Mouse (Mus musculus): Measurements from ENCODE around the gene Tnrc18.
A peak's percentile ranks its signal among the peaks of the same experiment; 100 is the strongest.

The Tnrc18 gene

DNA sequence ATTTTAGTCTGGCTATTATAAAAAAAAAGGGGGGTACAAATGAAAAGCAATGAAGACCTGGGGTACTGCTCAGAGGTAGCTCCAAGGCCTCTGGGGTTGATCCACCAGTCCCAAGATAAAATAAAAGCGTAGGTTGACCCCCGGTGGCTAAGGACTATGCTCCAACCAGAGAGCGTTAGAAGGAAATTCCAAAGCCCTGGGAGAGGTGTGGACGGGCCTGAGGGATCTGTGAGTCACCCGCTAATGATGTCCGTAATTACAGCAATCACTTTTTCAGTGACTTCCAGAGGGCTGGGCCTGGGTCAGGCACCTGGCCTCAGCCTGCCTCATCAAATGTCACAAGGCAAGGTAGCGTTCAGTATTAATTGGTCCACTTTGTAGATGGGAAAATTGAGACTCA lies 9.8 kb downstream of the Tnrc18 start:
- peak; percentile 41 for DNase-seq (ENCODE audit: low spot score)

DNA sequence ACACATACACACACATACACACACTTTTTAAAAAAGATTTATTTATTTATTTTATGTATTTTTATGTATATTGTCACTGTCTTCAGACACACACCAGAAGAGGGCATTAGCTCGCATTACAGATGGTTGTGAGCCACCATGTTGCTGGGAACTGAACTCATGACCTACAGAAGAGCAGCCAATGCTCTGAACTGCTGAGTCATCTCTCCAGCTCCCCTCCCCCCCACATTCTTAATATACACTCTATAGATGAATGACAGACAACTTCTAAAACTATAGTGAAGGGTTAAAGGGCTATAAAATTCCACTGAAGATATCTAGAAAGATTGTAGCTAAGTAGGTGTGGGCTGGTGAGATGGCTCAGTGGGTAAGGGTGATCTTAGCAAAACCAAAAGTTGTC lies 13.7 kb downstream of the Tnrc18 start:
- DNase-seq (ENCODE audit: low spot score) = no peak

DNA sequence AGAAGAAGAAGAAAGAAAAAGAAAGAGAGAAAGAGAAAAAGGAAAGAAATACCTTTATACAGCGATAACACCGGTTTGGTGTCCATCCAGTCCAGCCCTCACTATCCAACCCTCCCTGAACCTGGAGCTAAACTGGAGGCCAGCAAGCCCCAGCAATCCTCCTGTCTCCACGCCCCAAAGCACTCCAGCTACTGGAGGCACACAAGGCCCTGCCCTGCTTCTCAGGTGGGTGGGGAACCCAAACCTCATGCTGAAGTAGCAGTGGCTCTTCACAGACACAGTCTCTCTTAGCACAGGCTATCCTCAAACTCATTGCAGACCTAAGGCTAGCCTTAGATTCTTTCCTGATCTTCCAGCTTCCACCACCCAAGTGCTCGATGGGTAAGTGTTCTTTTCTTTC lies 14.6 kb downstream of the Tnrc18 start:
- no peak for DNase-seq (ENCODE audit: low spot score)

DNA sequence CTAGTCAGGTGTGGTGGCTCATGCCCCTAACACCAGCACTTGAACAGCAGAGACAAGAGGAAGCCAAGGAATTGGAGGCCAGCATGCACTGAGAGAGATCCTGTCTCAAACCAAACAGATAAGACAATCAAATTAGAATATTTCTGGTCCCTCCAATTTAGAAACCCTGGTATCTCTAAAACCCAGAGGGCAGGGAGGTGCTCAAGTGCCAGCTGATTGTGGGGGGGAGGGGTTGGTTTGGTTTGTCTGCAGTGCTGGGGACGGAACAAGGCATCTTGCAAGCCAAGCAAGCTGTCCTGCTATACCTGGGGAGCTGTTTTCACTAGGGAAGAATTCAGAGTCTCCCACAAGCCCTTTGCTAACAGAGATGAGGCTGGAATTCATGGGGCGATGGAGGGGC lies 15.5 kb downstream of the Tnrc18 start:
- DNase-seq (ENCODE audit: low spot score) = no peak

- DNase-seq (ENCODE audit: low spot score) = no peak
Measured at GRCm38 (mm10) chr5:142800656-142801055, 16.8 kb downstream of the Tnrc18 start.

- DNase-seq (ENCODE audit: low spot score) = no peak
Measured at GRCm38 (mm10) chr5:142800198-142800597, 17.3 kb downstream of the Tnrc18 start.

DNA sequence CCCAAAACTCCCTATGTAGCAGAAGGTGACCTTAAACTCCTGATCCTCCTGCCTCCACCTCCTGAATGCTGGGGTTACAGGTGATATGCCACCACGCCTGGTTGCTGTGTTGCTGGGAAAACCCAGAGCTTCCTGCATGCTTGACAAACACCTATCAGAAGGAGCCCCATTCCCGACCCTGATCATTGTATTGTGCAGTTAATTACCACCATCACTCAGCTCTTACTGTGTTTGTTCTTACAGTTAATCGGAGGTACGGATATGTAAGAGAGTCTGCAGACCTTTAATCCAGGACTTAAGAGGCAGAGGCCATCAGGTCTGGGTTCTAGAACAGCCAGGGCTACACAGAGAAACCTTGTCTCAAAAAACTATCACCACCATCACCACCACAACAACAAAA lies 18.2 kb downstream of the Tnrc18 start:
- DNase-seq (ENCODE audit: low spot score) = no peak

DNA sequence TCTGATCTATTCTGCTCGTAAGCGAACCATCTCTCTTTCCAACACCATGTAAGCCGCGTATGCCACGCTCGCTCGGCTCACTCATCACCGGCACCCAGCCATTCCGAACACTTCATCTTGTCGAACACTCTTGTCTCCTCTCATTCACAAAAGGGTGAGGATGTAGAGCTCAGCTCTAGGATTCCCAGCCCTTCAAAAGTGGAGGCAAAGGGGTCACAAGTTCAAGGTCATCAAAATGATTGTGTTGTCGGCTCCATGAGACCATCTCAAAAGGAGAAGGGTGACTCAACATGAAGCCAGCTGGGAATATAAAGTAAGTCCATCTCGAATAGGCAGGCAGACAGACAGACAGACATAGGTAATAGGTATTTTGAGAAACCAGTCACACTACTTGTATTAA lies 19.3 kb downstream of the Tnrc18 start:
- no peak for DNase-seq (ENCODE audit: low spot score)

GRCm38 (mm10) chr5:142797620-142798019 lies 19.8 kb downstream of the Tnrc18 start:
- DNase-seq (ENCODE audit: low spot score) = no peak

DNA sequence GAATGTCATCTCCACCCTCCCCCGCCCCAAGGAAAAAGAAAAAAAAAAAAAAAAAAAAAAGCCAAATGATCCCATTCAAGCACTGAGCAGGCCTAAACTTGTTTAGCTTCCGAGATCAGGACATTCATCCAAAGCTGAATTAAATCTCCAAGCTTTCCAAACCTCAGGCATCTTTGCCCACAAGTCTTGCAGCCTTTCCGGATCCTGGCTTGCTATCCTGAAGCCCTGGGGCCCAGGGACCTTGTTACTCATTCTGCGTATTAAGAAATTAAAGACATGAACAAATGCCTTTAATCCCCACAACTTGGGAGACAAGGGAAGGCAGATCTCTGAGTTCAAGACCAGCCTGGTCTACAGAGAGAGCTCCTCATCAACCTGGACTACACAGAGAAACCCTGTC lies 20.5 kb downstream of the Tnrc18 start:
- DNase-seq (ENCODE audit: low spot score) = no peak

- DNase-seq (ENCODE audit: low spot score) = no peak
Measured at GRCm38 (mm10) chr5:142794582-142794981, 22.9 kb downstream of the Tnrc18 start.

DNA sequence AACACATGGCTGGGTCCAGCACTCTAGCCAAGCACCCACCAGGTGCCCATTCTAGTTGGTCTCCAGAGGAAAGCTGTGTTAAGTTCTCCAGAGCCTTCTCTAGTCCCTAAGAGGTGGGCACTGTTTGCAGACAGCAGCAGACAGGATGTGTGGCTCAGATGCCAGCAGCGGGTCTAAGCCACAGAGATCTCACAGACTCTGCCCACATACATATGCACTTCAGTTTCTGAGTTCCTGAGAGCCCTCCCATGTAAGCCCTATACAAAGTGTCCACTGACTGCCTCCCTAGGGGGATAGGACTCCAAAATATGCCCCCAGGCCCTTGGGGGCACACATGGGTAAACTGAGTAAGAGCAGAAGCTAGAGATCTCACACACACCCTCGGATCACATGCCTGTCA lies 23.3 kb downstream of the Tnrc18 start:
- no peak for DNase-seq (ENCODE audit: low spot score)

DNA sequence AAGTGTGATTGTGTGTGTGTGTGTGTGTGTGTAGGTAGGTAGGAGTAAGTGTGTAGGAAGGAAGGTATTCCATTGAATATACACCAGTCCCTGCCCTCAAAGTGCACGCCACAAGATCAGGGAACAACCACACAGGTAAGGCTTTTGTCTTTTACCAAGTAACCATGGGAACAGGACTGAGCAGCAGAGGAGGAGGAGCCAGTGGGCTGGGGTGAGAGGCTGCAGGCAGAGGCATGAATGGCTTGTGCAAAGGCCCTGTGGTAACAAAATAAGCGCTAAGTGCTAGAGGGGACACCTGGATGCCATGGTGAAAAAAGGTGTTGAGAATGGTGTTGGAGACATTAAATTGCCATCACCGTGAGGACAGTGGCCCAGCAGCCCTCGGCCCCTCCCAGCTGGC lies 24.9 kb downstream of the Tnrc18 start:
- no peak for DNase-seq (ENCODE audit: low spot score)

DNA sequence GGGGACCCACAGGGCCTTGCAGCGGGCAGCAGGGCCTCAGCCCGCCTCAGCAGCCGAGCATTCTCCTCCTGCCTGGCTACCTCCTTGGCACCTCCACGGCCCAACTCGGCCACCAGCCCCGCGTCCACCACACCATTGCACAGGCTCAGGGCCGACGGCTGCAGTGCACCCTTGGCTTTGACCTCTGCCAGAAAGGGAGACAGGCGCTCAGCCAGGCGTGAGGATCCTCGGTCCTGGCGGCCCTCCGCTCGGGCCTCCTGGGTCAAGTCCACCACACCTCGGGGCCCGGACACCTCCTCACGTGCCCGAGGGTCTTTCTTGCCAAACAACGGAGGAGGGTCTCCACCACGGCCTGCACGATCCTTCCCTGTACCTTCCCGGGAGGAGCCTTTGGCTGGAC lies 29.2 kb downstream of the Tnrc18 start:
- DNase-seq (ENCODE audit: low spot score) = no peak

DNA sequence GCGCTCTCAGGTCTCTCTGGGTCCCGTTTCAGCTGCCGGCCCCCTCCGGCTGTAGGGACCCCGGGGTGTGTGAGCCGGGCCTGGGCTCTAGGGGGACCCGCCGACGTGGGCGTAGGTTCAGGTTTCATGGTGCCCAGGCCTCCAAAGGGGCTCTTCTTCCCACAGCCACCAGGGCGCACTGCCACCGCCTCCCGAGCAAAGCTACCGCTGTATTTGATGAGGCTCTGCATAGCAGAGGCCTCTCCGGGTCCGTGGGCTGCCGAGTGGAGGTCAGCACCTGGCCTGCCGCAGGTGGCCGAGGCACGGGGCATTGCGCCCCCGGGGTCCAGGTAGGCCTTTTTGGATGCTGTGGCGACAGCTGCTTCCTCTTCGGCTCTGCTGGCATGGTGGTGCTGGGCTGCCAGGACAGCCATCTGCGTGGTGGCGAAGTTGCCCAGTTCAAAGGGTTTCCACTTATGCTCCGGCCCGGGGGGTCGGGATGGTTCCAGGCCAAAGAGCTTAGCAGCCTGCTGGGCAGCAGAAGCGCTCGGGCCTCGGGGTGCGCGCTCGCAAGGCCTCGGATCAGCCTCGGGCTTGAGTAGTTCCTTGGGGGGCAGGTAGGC lies 30.1 kb downstream of the Tnrc18 start:
- no peak for DNase-seq (ENCODE audit: low spot score)

DNA sequence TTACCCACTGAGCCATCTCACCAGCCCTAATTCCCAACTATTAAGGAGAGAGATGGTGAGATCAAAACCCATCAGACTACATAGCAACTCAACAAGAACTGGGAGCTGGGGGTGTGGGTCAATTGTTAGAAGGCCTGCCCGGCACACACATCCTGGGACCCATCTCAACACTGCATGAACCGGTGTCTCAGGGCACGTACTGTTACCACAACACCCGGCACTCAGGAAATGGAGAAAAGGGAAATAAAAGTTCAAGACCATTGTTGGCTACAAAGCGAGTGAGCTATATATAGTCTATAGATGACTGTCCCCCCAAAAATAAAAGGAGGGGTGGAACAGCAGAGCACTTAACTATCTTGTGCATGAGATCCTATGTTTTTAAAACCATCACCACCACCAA lies 30.8 kb downstream of the Tnrc18 start:
- DNase-seq (ENCODE audit: low spot score) = no peak

- no peak for DNase-seq (ENCODE audit: low spot score)
Measured at GRCm38 (mm10) chr5:142786215-142786614, 31.2 kb downstream of the Tnrc18 start.

DNA sequence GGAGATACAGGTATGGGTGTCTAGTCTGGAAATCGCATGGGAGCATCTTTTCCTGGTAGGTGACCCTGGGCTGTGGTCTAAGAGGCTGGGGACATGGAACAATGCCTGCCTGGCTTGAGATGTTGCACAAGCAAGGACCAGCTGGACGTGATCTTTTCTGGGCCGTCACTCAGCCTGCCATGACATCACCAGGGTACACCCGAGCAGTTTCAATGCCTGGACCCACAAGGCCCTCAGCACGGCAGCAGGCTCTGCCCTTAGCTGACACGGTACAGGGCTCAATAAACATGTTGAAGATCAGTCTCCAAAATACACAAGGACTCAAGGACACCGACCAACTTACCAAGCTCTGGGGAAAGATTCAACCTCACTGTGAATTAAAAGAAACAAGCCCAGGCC lies 34.3 kb downstream of the Tnrc18 start:
- no peak for DNase-seq (ENCODE audit: low spot score)

- DNase-seq (ENCODE audit: low spot score) = no peak
Measured at GRCm38 (mm10) chr5:142782459-142783141, 34.9 kb downstream of the Tnrc18 start.

DNA sequence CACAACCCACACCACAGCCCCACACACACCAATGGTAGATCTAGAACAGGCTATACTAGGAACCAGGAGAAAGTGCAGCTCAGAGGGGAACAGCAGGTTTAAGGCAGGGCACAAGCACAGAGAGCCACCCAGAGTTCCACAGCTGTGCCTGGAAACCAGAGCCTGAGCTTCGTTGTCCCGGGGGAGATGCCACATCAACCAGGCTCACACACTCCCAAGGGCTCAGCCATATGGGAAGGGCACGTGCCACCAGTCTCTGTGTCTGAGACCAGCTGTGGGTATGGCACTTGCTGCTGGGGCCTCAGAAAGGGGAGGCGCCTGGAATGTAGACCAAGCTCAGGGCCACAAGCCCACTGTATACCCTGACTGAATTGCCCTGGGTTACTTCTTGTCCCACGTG lies 36.9 kb downstream of the Tnrc18 start:
- DNase-seq (ENCODE audit: low spot score) = peak; percentile 71

DNA sequence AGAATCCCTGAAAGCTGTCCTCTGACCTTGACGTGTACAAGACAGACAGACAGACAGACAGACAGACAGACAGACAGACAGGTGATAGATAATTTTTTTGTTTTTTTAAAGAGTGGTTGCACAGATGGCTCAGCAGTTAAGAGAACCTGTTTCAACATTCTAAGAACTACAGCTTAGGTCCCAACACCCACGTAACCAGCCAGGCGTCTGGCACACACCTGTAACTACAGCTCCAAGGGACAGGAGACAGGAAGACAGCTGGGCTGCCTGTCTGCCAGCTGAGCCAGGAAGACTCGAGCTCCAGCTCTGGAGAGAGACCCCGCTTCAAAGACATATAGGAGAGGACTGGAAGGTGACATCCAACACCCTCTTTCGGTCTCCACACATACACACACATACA lies 38.6 kb downstream of the Tnrc18 start:
- no peak for DNase-seq (ENCODE audit: low spot score)

DNA sequence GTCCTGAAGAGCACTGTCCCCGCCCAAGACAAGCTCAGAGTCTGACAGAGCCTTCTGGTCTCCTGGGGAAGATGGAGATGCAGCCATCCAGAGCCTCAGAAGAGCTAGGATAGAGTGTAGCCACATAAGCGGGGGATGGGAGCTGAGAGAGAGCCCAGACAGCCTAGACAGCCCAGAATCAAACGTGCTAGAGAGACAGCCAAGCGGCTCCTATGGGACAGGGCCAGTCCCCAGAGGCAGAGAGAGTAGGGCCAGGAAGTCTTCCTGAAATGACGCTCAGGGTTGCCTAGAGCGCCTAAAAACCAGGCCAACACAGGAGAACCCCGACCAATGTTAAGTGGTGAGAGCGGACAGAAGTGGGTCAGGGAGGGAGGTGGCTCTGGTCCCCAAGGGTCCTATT lies 39.3 kb downstream of the Tnrc18 start:
- peak; percentile 59 for DNase-seq (ENCODE audit: low spot score)

DNA sequence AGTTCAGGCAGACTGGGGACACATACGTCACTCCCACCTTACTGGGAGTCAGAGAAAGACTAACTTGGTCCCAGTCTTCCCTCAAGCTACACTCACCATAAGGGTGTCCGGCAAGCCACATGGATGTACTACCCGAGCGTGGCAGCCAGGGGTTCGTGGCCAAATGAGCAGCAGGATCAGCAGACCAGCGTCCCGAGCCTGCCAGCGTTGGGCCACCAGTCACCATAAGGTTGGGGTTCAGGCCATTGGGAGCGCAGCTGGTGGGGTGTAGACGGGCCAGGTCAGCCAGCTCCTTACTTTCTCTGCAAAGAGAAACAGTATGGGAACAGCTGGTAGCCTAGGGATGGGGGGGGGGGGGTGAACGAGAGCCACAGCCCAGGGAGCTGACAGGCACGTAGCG lies 41.4 kb downstream of the Tnrc18 start:
- DNase-seq (ENCODE audit: low spot score) = no peak

DNA sequence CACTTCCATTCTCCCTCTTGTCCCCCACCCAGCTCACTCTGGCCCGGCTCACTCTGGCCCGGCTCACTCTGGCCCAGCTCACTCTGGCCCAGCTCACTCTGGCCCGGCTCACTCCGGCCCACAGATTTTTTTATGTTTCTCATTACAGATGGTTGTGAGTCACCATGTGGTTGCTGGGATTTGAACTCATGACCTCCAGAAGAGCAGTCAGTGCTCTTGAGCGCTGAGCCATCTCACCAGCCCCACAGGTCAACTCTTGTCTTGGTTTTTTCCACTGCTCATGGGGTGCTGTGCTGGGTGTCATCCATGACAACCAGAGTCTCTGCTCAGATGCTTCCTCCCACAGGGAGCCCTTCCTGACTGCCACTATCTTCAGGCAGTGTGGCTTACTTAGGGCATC lies 42.7 kb downstream of the Tnrc18 start:
- DNase-seq (ENCODE audit: low spot score) = no peak

Data from MN1 (cell line).